Mouse (Mus musculus) liver, adult 2 months (tissue): Measurements from ENCODE around the gene Unc119b. TPM values are rescaled to one million over a fixed set of nuclear protein-coding genes. Genes with fewer than 3 reads are reported as not detected.
"Not testable (repeated sequence)": the region's sequence is repeated elsewhere in the genome, so short reads cannot be mapped to it uniquely, and the experiment has no call there.

Experiments
- DNase-seq: peaks from one replicate; pipeline ENCODE4 v3.0.0-alpha.2; 2011; ENCODE audit warnings: low read depth, low spot score; ENCODE audit errors: extremely low read depth
- H3K27ac ChIP-seq: fragments of 200-500 bp; replicated peaks from 2 replicates; pipeline ENCODE4 v1.5.1; 2012; ENCODE audit warnings: low read depth, mild to moderate bottlenecking, control low read depth, inconsistent platforms, low read length; ENCODE audit not compliant: insufficient read depth
- H3K27me3 ChIP-seq: fragments of 200-500 bp; 2 replicates; pipeline ENCODE4 v1.6.1; 2012; ENCODE audit warnings: mild to moderate bottlenecking, moderate library complexity, low read length, inconsistent platforms; ENCODE audit not compliant: control insufficient read depth, insufficient read depth
- H3K36me3 ChIP-seq: fragments of 200-500 bp; 2 replicates; pipeline ENCODE4 v1.6.1; 2012; ENCODE audit warnings: low read length, inconsistent platforms; ENCODE audit not compliant: control insufficient read depth, insufficient read depth
- H3K4me1 ChIP-seq: fragments of 200-500 bp; 2 replicates; pipeline ENCODE4 v1.6.1; 2011; ENCODE audit warnings: low read length; ENCODE audit not compliant: control insufficient read depth, insufficient read depth
- H3K4me3 ChIP-seq: fragments of 200-500 bp; 2 replicates; pipeline ENCODE4 v1.5.1; 2011; ENCODE audit warnings: low read depth, mild to moderate bottlenecking, control low read depth, low read length, moderate library complexity; ENCODE audit not compliant: insufficient read depth
- H3K79me2 ChIP-seq: fragments of 200-500 bp; 2 replicates; pipeline ENCODE4 v1.6.1; 2012; ENCODE audit warnings: inconsistent platforms, mild to moderate bottlenecking, low read length, moderate library complexity; ENCODE audit not compliant: control insufficient read depth, insufficient read depth
- H3K9ac ChIP-seq: fragments of 200-500 bp; 2 replicates; pipeline ENCODE4 v1.6.1; 2012; ENCODE audit warnings: low read depth, mild to moderate bottlenecking, control low read depth, inconsistent platforms, low read length
- CTCF ChIP-seq: fragments of 200-500 bp; IDR thresholded peaks from 2 replicates; pipeline ENCODE4 v1.5.1; 2011; ENCODE audit warnings: low read depth, low read length, control low read depth
- POLR2A ChIP-seq: fragments of 200-500 bp; IDR thresholded peaks from 2 replicates; pipeline ENCODE4 v1.6.1; 2011; ENCODE audit warnings: low read length, control low read depth; ENCODE audit not compliant: insufficient read depth; ENCODE audit errors: extremely low read depth
- WGBS: fragments of 180-500 bp; shearing (Covaris S2); methylation state at CpG from one replicate; pipeline ENCODE4 v1.1.7; 2018; 5-methylcytosine and 5-hydroxymethylcytosine counted together
- polyA plus RNA-seq: library from polyadenylated mRNA; depleted of rRNA; stranded (reverse); fragments of >200 nt; gene quantifications from 2 replicates; pipeline ENCODE4 v1.2.3, GENCODE M21; 2012
- total RNA-seq: library from RNA; depleted of rRNA; stranded (reverse); fragments of >200 nt; gene quantifications from 2 replicates; pipeline ENCODE4 v1.2.3, GENCODE M21; 2014

The Unc119b gene
- total and polyA plus RNA-seq, 2 experiments, result 12.5 to 29.4 TPM

DNA sequence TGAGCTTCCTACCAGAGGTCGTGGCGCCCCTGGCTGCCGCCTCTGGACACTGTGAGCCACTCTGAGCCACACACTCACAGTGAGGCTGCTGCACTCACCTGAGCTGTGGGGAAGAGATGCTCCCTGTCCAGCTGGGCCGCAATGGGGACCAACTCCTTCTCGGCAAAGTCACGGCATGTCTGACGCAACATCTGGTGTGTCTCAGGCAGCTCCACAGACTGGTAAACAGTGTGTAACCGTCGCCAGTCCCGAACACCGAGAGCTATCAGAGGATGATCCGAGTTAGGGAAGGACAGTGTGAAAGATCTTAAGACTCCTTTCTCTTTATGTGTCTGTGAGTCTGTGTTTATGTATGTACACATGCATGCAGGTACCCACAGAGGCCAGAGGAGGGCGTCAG is 17.3 kb downstream of the Unc119b start:
- DNase-seq, result peak; percentile 51
- no peak overlapping the region for H3K27ac ChIP-seq
- WGBS, result 48% methylated on average over 13 of the region's 13 CpGs
- no peaks in the 10 kb centered on the region for H3K27me3 ChIP-seq
- H3K36me3 ChIP-seq, result no peaks in the 10 kb centered on the region; the same call in 1 of the 2 replicates
- no peak for TF ChIP-seq CTCF
- no peak for TF ChIP-seq POLR2A
- peak overlapping the region; percentile 2; the same call in 1 of the 2 replicates for H3K4me3 ChIP-seq
- peaks cover 3% of the 10 kb centered on the region; the same call in 1 of the 2 replicates for H3K79me2 ChIP-seq
- H3K9ac ChIP-seq, result no peak overlapping the region
- peaks cover 14% of the 10 kb centered on the region for H3K4me1 ChIP-seq

DNA sequence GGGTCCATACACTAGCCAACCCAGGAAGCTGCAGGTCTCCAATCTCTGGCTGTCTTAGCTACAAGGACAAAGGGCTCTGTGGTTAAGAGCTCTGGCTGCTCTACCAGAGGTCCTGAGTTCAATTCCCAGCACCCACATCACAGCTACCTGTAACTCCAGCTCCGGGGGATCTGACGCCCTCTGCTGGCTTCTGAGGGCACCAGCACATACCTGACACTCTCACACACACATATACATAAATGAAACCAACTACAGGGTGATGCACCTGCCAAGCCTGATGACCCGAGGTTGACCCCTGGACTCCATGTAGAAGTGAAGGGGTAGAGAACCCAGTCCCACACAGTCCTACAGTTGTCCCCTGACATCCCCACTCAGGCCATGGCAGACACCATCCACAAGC is 18.3 kb downstream of the Unc119b start:
- TF ChIP-seq CTCF, result peak; percentile 39; the same call in 1 of the 2 replicates
- TF ChIP-seq POLR2A, result no peak
- H3K79me2 ChIP-seq, result peaks cover 3% of the 10 kb centered on the region; the same call in 1 of the 2 replicates
- DNase-seq, result no peak
- no peak overlapping the region for H3K9ac ChIP-seq
- H3K36me3 ChIP-seq, result peaks cover 3% of the 10 kb centered on the region; the same call in 1 of the 2 replicates
- peaks cover 14% of the 10 kb centered on the region for H3K4me1 ChIP-seq
- no peak overlapping the region for H3K4me3 ChIP-seq
- 95% methylated on average over 3 of the region's 3 CpGs for WGBS
- H3K27me3 ChIP-seq, result no peaks in the 10 kb centered on the region
- no peak overlapping the region for H3K27ac ChIP-seq

DNA sequence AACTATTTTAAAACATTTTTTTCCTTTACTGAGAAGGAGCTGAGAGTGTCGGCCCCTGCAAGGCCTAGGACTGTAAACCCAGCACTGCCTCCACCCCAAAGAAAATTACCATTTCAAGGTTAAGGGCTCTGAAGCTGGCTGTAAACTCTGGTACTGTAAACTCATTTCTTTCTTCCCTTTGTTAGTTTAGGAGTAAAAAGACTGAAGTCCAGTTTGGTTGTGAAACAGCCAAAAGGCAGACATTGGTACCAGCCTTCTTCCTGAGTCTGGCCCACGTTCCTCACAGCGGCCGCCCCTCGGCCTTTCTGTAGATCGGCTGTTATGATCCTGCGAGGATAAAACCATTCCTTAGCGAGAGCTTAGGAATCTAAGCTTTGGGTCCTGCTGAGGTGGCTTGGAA is 20.3 kb downstream of the Unc119b start:
- Histone ChIP-seq H3K4me1 (peaks cover 14% of the 10 kb centered on the region), H3K9ac (no peak overlapping the region)
- WGBS, result 31% methylated on average over 8 of the region's 8 CpGs

DNA sequence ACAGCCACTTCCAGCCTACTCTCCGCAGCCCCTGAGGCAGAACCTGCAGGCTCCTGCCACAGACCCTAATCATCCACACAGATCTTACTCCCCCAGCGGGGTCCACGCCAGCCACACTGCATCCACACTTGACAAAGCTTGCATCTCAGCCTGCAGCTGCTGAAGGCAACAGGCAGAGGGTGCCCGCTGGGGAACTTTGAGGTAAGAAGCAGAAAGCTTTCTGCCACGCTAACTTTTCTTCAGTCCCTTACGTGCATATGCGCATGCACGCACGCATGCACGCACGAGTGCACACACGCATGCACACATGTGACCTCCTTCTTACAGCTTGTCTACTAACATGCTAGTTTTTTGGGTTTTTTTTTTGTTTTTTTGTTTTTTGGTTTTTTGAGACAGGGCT is 21.5 kb downstream of the Unc119b start:
- H3K4me3 ChIP-seq, result no peak overlapping the region
- peaks cover 11% of the 10 kb centered on the region for H3K4me1 ChIP-seq
- H3K36me3 ChIP-seq, result peaks cover 6% of the 10 kb centered on the region; the same call in 1 of the 2 replicates
- peaks cover 3% of the 10 kb centered on the region; the same call in 1 of the 2 replicates for H3K79me2 ChIP-seq
- H3K9ac ChIP-seq, result no peak overlapping the region
- no peak for DNase-seq
- H3K27me3 ChIP-seq, result no peaks in the 10 kb centered on the region
- no peak for TF ChIP-seq CTCF
- no peak for TF ChIP-seq POLR2A
- H3K27ac ChIP-seq, result no peak overlapping the region
- WGBS, result 98% methylated on average over 12 of the region's 12 CpGs

More for the DNA sequence above, 20.3 kb downstream of the Unc119b start:
- no peak overlapping the region for H3K27ac ChIP-seq
- H3K36me3 ChIP-seq, result peaks cover 6% of the 10 kb centered on the region; the same call in 1 of the 2 replicates
- peaks cover 3% of the 10 kb centered on the region; the same call in 1 of the 2 replicates for H3K79me2 ChIP-seq
- TF ChIP-seq POLR2A, result no peak
- TF ChIP-seq CTCF, result no peak
- peak; percentile 74 for DNase-seq
- H3K27me3 ChIP-seq, result no peaks in the 10 kb centered on the region
- no peak overlapping the region for H3K4me3 ChIP-seq

DNA sequence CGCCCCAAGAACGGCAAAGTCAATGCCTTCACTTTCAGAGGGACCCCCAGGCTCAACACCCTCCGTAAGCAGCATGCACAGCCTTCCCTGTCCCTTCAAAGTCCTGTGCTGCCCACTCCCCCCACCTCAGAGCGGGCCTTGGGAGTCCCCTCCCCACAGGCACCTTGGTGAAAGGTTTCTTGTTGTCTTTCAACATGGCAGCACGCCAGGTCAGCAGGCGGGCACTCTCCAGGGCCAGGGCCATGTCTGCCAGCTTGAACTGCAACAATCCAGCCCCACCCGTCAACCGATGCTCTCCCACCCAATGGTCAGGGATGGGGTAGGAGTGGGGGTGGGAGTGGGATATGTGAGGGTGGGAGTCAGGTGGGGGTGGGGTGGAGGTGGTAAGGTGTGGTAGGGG is 23.6 kb downstream of the Unc119b start:
- Histone ChIP-seq H3K27me3 (no peaks in the 10 kb centered on the region), H3K4me1 (peaks cover 5% of the 10 kb centered on the region), H3K4me3 (no peak overlapping the region), H3K27ac (no peak overlapping the region), H3K36me3 (peaks cover 8% of the 10 kb centered on the region; the same call in 1 of the 2 replicates), H3K79me2 (no peaks in the 10 kb centered on the region), H3K9ac (no peak overlapping the region)
- no peak for TF ChIP-seq POLR2A
- TF ChIP-seq CTCF, result no peak
- DNase-seq, result no peak
- WGBS, result 77% methylated on average over 8 of the region's 8 CpGs

DNA sequence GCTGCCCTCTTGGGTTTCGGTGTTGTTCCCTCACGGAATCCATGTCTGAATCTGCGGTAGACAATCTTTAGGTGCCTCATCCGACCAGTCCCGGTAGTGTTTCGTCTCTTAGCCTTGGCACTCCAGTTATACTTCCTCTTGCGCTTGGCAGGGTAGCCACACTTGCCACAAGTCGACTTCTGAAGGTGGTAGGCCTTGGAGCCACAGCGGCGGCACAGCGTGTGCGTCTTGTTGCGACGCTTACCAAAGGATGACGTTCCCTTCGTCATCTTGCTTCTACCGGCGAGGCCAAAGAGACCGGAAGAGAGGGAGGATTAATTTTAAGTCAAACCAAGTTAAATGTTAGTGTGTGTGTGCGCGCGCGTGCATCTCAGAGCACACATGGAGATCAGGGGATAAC is 31.5 kb downstream of the Unc119b start:
- not testable (repeated sequence) for H3K79me2 ChIP-seq, H3K27ac ChIP-seq, H3K9ac ChIP-seq, H3K27me3 ChIP-seq, H3K36me3 ChIP-seq, DNase-seq, H3K4me3 ChIP-seq
- WGBS, result 98% methylated on average over 23 of the region's 23 CpGs
- peaks cover 29% of the 10 kb centered on the region for H3K4me1 ChIP-seq
